Mouse (Mus musculus): ENCODE data around the gene Nxph2.
"Not testable (repeated sequence)": the region's sequence is repeated elsewhere in the genome, so short reads cannot be mapped to it uniquely, and the experiment has no call there.

Nxph2 gene

DNA sequence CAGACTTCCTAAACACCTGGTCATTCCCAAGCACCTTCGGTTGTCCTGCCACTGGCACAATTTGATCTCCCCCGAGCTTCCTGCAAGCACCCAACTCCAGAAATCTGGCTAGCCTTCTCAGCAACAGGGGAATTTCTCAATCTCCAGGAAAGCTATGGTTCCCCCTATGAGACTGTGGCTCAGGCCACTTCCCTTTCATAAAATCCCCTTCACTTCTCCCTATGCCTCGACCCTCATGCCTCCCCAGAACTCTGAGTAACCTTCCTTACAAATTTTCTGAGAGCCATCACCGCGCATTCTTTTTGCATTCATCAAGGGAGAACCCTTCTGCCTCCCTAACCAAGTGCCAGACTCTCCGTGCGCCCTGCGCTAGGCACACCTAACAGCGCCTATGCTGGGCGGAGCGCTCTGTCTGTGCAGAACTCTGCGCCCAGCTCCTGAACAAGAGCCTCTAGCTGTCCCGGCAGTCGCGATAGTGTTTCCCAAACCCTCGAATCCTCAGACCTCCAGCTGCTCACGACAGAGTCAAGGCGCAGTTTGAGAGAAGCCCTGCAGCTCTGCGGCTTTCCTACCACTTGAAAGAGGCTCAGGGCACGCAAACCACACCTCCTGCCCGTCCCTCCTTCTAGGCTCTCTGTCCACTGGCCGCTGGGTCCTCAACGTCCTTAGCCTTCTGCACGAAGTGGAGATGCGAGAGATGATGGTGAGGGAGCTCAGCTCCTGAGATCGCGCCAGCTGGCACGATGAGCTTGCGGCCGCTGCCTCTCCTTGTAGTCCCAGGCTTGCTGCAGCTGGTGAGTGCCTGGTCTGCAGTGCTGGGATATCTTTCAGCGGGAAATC is at the start of gene Nxph2:
Nxph2 (plus strand) TSS at position 501 of the 840 bp plus-strand sequence.
- in situ Hi-C loops (cut with MboI, MseI), result no loop called here

DNA sequence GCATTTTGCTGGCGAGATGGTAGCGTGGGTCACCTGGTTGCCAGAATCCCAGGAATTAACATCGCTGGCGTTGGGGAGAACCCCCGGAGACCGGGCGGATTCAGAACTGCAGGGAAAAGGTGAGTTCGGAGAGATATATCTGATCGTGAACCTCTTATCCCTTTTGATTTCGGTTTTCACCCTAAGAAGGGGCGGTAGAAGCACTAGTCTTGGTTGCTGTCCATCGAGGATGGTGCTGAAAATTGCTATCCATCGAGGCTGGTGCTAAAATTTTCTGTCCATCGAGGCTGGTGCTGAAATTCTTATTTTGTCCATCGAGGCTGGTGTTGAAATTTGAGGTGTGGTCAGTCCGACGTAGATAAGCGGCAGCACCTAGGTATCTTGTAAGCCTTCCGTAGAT is 30.1 kb upstream of the Nxph2 start:
- in situ Hi-C loops (cut with MboI, MseI), result not testable (repeated sequence)

DNA sequence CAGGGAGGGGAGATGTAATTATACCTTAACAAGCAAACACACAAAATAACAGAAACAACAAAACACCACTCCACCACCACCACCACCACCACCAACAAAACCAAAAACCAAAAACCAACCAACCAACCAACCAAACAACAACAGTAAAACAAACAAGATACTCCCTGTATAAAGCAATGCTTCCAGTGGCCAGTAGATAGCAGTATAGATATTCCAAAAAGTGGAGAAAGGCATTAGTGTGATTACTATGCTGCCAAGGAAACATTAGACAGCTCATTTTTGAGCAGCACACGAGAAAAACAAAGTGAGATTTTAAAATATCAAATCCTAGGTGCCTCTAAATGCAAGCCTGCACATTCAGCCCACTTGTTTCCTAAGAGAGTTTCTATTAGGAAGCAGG is 6.2 kb upstream of the Nxph2 start:
- in situ Hi-C loops (cut with MboI, MseI), result no loop called here

All from T-helper 17 cell (primary cell).